Mouse (Mus musculus): ENCODE results near the gene Zfp148.

Zfp148 gene

GRCm38 (mm10) chr16:33544346-33544745 lies 163.7 kb downstream of the Zfp148 start:
- no peak for DNase-seq

- DNase-seq: no peak
Observed at GRCm38 (mm10) chr16:33545530-33545929, 164.9 kb downstream of the Zfp148 start.

GRCm38 (mm10) chr16:33553689-33554342 lies 173.2 kb downstream of the Zfp148 start:
- DNase-seq: no peak

All from liver (tissue).